Comparison of ENCODE assay signal across 8 mouse cellular contexts in the genomic region with DNA sequence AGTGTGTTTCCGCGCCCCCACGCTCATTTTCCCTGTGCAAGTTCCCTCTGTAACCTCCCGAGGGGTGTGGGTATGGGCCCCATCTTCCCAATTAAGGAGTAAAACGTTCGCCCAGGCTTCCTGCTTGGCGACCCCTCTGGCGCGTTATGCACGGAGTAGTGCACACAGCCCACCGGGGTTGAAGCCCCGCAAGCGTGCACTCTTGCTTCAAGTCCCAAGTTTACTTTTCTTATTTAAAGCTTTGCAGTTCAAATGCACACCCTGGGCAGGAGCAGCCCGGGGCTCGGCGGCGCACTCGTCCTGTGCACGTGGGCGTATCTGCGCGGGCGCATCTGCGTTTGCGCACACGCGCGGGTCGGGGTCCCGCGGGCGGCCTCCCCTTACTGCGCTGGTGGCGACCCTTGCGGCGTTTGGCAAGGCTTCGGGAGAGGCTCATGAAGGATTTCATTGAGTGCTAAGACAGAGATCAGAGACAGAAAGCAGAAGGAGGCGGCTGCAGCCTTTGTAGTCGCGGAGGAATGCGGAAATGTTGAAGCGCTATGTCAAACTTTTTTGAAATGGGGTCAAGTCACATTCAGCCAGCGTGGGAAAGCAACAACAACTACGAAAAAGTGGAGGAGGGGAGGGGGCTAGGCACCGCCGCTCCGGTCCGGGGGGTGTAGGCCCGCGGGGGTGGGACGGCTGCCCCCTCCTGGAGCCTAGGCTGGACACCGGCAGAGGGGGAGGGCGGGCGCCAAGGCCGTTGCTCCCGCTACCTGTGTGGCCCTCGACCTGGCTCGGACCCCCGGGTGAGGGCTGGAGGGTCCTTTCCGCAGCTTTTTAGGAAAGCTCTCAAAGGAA. TPM values are rescaled to one million over a fixed set of nuclear protein-coding genes. Genes with fewer than 3 reads are reported as not detected.
A peak's percentile ranks its signal among the peaks of the same experiment; 100 is the strongest.
DNase-seq lines count a peak whose midpoint lies in the region; ATAC-seq and TF ChIP-seq lines count a peak whose summit lies in the region.

No protein-coding gene starts in this region.

- TF ChIP-seq CTCF in kidney, postnatal 0 days (IDR thresholded peaks at IDR 0.05; ENCODE audit: low read depth): no peak
- no peak for TF ChIP-seq CTCF in lung, embryonic 14.5 days (IDR thresholded peaks at IDR 0.05; ENCODE audit: low read depth)
- TF ChIP-seq CTCF in olfactory bulb, adult 2 months (IDR thresholded peaks at IDR 0.05; ENCODE audit: insufficient read depth, low read depth, low read length): no peak

- no peaks in the 10 kb centered on the region for H3K27me3 ChIP-seq in embryonic facial prominence, embryonic 11.5 days (ENCODE audit: control insufficient read depth, insufficient read depth, low read length)
- no peaks in the 10 kb centered on the region for H3K27me3 ChIP-seq in heart, embryonic 13.5 days (replicated peaks)
- no peaks in the 10 kb centered on the region for H3K27me3 ChIP-seq in kidney, postnatal 0 days (ENCODE audit: insufficient read depth, low read length)
- no peaks in the 10 kb centered on the region for H3K27me3 ChIP-seq in lung, embryonic 14.5 days (ENCODE audit: insufficient read depth, low read length)

- H3K36me3 ChIP-seq in embryonic facial prominence, embryonic 11.5 days (replicated peaks; ENCODE audit: control insufficient read depth, insufficient read depth, low read depth, low read length): no peaks in the 10 kb centered on the region
- peaks cover 7% of the 10 kb centered on the region for H3K36me3 ChIP-seq in heart, embryonic 13.5 days
- H3K36me3 ChIP-seq in kidney, postnatal 0 days (ENCODE audit: insufficient read depth, low read length): no peaks in the 10 kb centered on the region
- H3K36me3 ChIP-seq in lung, embryonic 14.5 days (ENCODE audit: insufficient read depth): peaks cover 5% of the 10 kb centered on the region; the same call in 1 of the 2 replicates

- 0% methylated on average over 57 of the region's 60 CpGs for WGBS in embryonic facial prominence, embryonic 11.5 days
- WGBS in heart, embryonic 13.5 days: under 1% methylated on average over 60 of the region's 60 CpGs
- under 1% methylated on average over 60 of the region's 60 CpGs for WGBS in kidney, postnatal 0 days
- under 1% methylated on average over 59 of the region's 60 CpGs for WGBS in lung, embryonic 14.5 days
- WGBS in olfactory bulb, adult 2 months: under 1% methylated on average over 60 of the region's 60 CpGs

- no peaks in the 10 kb centered on the region for H3K9me3 ChIP-seq in embryonic facial prominence, embryonic 11.5 days (replicated peaks; ENCODE audit: control insufficient read depth, low read length)
- no peaks in the 10 kb centered on the region for H3K9me3 ChIP-seq in heart, embryonic 13.5 days
- H3K9me3 ChIP-seq in kidney, postnatal 0 days (replicated peaks; ENCODE audit: low read length): no peaks in the 10 kb centered on the region
- H3K9me3 ChIP-seq in lung, embryonic 14.5 days (ENCODE audit: low read depth, low read length): no peaks in the 10 kb centered on the region

- no peaks in the 10 kb centered on the region for H3K4me1 ChIP-seq in embryonic facial prominence, embryonic 11.5 days (ENCODE audit: control insufficient read depth, insufficient read depth, low read length)
- H3K4me1 ChIP-seq in heart, embryonic 13.5 days: peaks cover 6% of the 10 kb centered on the region
- H3K4me1 ChIP-seq in kidney, postnatal 0 days (replicated peaks; ENCODE audit: insufficient read depth, low read length): no peaks in the 10 kb centered on the region
- peaks cover 3% of the 10 kb centered on the region; the same call in 1 of the 2 replicates for H3K4me1 ChIP-seq in lung, embryonic 14.5 days (ENCODE audit: insufficient read depth)
- peaks cover 27% of the 10 kb centered on the region for H3K4me1 ChIP-seq in olfactory bulb, adult 2 months (ENCODE audit: control insufficient read depth, insufficient read depth, low read length)

- peak overlapping the region; percentile 46 for H3K4me3 ChIP-seq in embryonic facial prominence, embryonic 11.5 days (ENCODE audit: low read depth, low read length)
- H3K4me3 ChIP-seq in heart, embryonic 13.5 days: peak overlapping the region; percentile 86
- H3K4me3 ChIP-seq in kidney, postnatal 0 days (replicated peaks; ENCODE audit: low read depth, low read length): peak overlapping the region; percentile 66
- H3K4me3 ChIP-seq in lung, embryonic 14.5 days (ENCODE audit: low read depth, low read length): peak overlapping the region; percentile 73
- peak overlapping the region; percentile 53 for H3K4me3 ChIP-seq in olfactory bulb, adult 2 months (ENCODE audit: insufficient read depth, low read depth, low read length)

- peak overlapping the region; percentile 56 for H3K9ac ChIP-seq in embryonic facial prominence, embryonic 11.5 days (replicated peaks; ENCODE audit: low read length)
- H3K9ac ChIP-seq in heart, embryonic 13.5 days: peak overlapping the region; percentile 91
- peak overlapping the region; percentile 63 for H3K9ac ChIP-seq in kidney, postnatal 0 days (ENCODE audit: low read depth, low read length)
- peak overlapping the region; percentile 75 for H3K9ac ChIP-seq in lung, embryonic 14.5 days

- peak; percentile 5 to 34 for DNase-seq in left cerebral cortex, adult 18-20 months (ENCODE audit: low spot score in 2 of 2)
- DNase-seq in left cerebral cortex, adult 11 months (ENCODE audit: low spot score): no peak
- peak; percentile 68 for DNase-seq in embryonic facial prominence, embryonic 11.5 days (ENCODE audit: low spot score)
- DNase-seq in kidney, postnatal 0 days (ENCODE audit: low spot score): peak; percentile 79
- peak; percentile 84 for DNase-seq in lung, embryonic 14.5 days
- peak; percentile 70 for DNase-seq in thymus, postnatal 0 days (ENCODE audit: low spot score)

- ATAC-seq in embryonic facial prominence, embryonic 11.5 days (replicated peaks; ENCODE audit: insufficient number of reproducible peaks, low FRiP score, low TSS enrichment, low read depth): peak; percentile 34; the same call in 1 of the 2 replicates
- peak; percentile 20; the same call in 1 of the 2 replicates for ATAC-seq in heart, embryonic 13.5 days (ENCODE audit: extremely low read depth, insufficient number of reproducible peaks, low FRiP score, low TSS enrichment)
- ATAC-seq in kidney, postnatal 0 days (replicated peaks; ENCODE audit: low FRiP score, low read depth): peak; percentile 57
- ATAC-seq in lung, embryonic 14.5 days (ENCODE audit: insufficient read depth): peak; percentile 52

- no peak for TF ChIP-seq POLR2A in olfactory bulb, adult 2 months (IDR thresholded peaks at IDR 0.05; ENCODE audit: insufficient read depth, low read depth, low read length)

- peak overlapping the region; percentile 95 for H3K4me2 ChIP-seq in embryonic facial prominence, embryonic 11.5 days (ENCODE audit: low read depth, low read length)
- peak overlapping the region; percentile 92 for H3K4me2 ChIP-seq in heart, embryonic 13.5 days
- H3K4me2 ChIP-seq in kidney, postnatal 0 days (ENCODE audit: low read length): peak overlapping the region; percentile 68
- H3K4me2 ChIP-seq in lung, embryonic 14.5 days: peak overlapping the region; percentile 85

- peak overlapping the region; percentile 75 for H3K27ac ChIP-seq in embryonic facial prominence, embryonic 11.5 days (replicated peaks; ENCODE audit: low read depth, low read length)
- peak overlapping the region; percentile 94 for H3K27ac ChIP-seq in heart, embryonic 13.5 days (replicated peaks)
- peak overlapping the region; percentile 60 for H3K27ac ChIP-seq in kidney, postnatal 0 days
- H3K27ac ChIP-seq in lung, embryonic 14.5 days (ENCODE audit: low read depth): peak overlapping the region; percentile 94
- H3K27ac ChIP-seq in olfactory bulb, adult 2 months (ENCODE audit: insufficient read depth, low read depth, low read length): no peak overlapping the region

RNA-seq across cellular contexts. Expression of a gene that starts 0.9 kb away (rescaled TPM):
- total RNA-seq in left cerebral cortex, adult 18-20 months (2021): 1 to 10 TPM; 2.2 to 3.8 TPM
- polyA plus RNA-seq in embryonic facial prominence, embryonic 11.5 days (2014; fragmentation: Nextera tagmentation; extraction: Ambion mirVana): 17.2 and 21.2 TPM in 2 replicates
- polyA plus RNA-seq in heart, embryonic 13.5 days (2015; fragmentation: Nextera tagmentation; extraction: Ambion mirVana): 28.1 and 30.9 TPM in 2 replicates
- 19.4 and 20.1 TPM in 2 replicates for polyA plus RNA-seq in kidney, postnatal 0 days (2015; fragmentation: Nextera tagmentation; extraction: Ambion mirVana)
- 57.8 and 63.3 TPM in 2 replicates for polyA plus RNA-seq in lung, embryonic 14.5 days (2014; fragmentation: Nextera tagmentation; extraction: Ambion mirVana)
- polyA plus RNA-seq in olfactory bulb, adult 2 months (2012; ENCODE audit: insufficient read depth, insufficient read length, low replicate concordance, missing spikeins): 52.8 TPM in 1 of 2 replicates, not detected in the other
- polyA plus RNA-seq in thymus, postnatal 0 days (2015; fragmentation: Nextera tagmentation; extraction: Ambion mirVana): 44.6 and 61.5 TPM in 2 replicates
